Mouse (Mus musculus) liver, postnatal 0 days (tissue): ENCODE measurements around the gene Rere.

ENCODE experiments used
- CTCF ChIP-seq: sonication (generic); IDR thresholded peaks from 2 replicates; pipeline ENCODE4 v1.5.1; 2016; ENCODE audit warnings: antibody characterized with exemption, low read depth
- EP300 ChIP-seq: IDR thresholded peaks from 2 replicates; pipeline ENCODE4 v1.6.1; 2016; ENCODE audit warnings: antibody characterized with exemption, low read depth, mild to moderate bottlenecking

DNA sequence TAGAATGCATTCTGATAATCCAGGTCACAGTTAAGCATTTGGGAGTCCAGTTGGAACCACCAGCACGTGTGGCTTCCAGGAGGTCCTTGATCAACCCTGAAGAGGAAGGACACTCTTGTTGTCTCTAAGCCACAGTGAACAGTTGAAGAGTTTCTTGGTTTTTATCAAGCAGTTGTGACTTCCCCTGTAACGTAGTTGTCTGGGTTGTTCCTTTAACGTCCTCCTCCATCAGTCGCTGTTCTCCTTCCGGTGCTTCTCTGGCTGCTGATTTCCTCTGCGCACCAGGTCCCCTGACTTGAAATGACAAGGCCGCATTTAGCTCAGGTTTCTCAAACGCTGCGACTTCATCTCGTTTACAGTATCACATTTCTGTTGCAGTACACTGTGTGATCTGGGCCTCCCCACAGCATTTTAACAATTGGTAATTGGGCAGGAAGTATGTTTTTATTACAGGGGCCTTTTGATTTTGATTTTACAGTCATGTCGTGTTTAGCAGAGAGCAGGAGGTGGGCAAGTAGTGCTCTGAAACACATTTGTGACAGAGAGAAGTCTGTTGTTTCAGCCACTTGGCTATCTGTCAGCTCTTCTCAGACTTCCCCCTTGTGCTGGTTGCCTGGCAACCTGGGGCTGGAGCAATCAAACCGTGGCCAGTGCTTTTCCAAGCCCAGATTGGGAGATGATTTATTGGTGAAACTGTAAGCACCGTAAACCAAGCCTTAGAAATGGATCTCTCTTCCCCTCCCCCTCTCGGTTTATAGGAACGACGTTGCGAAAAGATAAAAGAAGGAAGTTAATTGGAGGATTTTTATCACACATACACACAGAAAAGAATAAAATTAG is 275.2 kb downstream of the Rere start:
- TF ChIP-seq CTCF (no peak), EP300 (no peak)
